Mouse (Mus musculus) lung, postnatal 0 days (tissue): ENCODE measurements at regions not wholly inside any gene's neighbourhood (a gene's known extent, or its start where the extent isn't known, plus 50 kb on each side); places are given as distances from the start of the nearest gene placed in this dataset.

Experiments
- CTCF ChIP-seq: IDR thresholded peaks from 2 replicates; pipeline ENCODE4 v1.5.1; 2016; ENCODE audit warnings: antibody characterized with exemption, mild to moderate bottlenecking
- EP300 ChIP-seq: IDR thresholded peaks from 2 replicates; pipeline ENCODE4 v1.6.1; 2016; ENCODE audit warnings: antibody characterized with exemption, mild to moderate bottlenecking, control low read depth

- TF ChIP-seq CTCF: no peak
- no peak for TF ChIP-seq EP300
These were observed 209.6 kb upstream of the Prox1 start for GRCm38 (mm10) chr1:190380151-190380550.
